ENCODE assay signal across 8 mouse cellular contexts in genomic region chr2:152925189-152925872, GRCm38 (mm10). TPM values are rescaled to one million over a fixed set of nuclear protein-coding genes. Genes with fewer than 3 reads are reported as not detected.
DNase-seq lines count a peak whose midpoint lies in the region; ATAC-seq and TF ChIP-seq lines count a peak whose summit lies in the region.

No protein-coding gene starts in this region.

- no peak for TF ChIP-seq CTCF in thymus, adult 2 months (IDR thresholded peaks at IDR 0.05; ENCODE audit: borderline replicate concordance, control insufficient read depth, extremely low read depth, insufficient read depth, low read length, poor library complexity)

- H3K27ac ChIP-seq in heart, embryonic 12.5 days (ENCODE audit: poor library complexity, severe bottlenecking) = peak overlapping the region; percentile 63; the same call in 1 of the 2 replicates
- H3K27ac ChIP-seq in forebrain, embryonic 14.5 days (ENCODE audit: low read depth, low read length) = no peak overlapping the region
- no peak overlapping the region for H3K27ac ChIP-seq in thymus, adult 2 months (ENCODE audit: control insufficient read depth, insufficient read depth, low read length)

- H3K9me3 ChIP-seq in heart, embryonic 12.5 days (replicated peaks) = no peaks in the 10 kb centered on the region
- no peaks in the 10 kb centered on the region for H3K9me3 ChIP-seq in megakaryocyte, embryonic 14.5 days
- no peaks in the 10 kb centered on the region for H3K9me3 ChIP-seq in forebrain, embryonic 14.5 days (replicated peaks; ENCODE audit: control insufficient read depth, low read length)

- no peak overlapping the region for H3K4me3 ChIP-seq in heart, embryonic 12.5 days
- H3K4me3 ChIP-seq in megakaryocyte, embryonic 14.5 days (replicated peaks) = peak overlapping the region; percentile 64
- no peak overlapping the region for H3K4me3 ChIP-seq in forebrain, embryonic 14.5 days (ENCODE audit: low read depth, low read length)
- no peak overlapping the region for H3K4me3 ChIP-seq in thymus, adult 2 months (ENCODE audit: control insufficient read depth, insufficient read depth, low read length)

- H3K4me2 ChIP-seq in heart, embryonic 12.5 days = no peak overlapping the region
- H3K4me2 ChIP-seq in forebrain, embryonic 14.5 days (ENCODE audit: low read length) = no peak overlapping the region

- no peak for TF ChIP-seq POLR2A in thymus, adult 2 months (IDR thresholded peaks at IDR 0.05; ENCODE audit: control insufficient read depth, extremely low read depth, insufficient read depth, low read length, poor library complexity)

- H3K9ac ChIP-seq in heart, embryonic 12.5 days = 0 out of 2 replicates have a peak overlapping the region, but pooled peaks have one; percentile 3
- H3K9ac ChIP-seq in forebrain, embryonic 14.5 days (ENCODE audit: low read length) = no peak overlapping the region

- DNase-seq in MN1 (ENCODE audit: low spot score) = peak; percentile 59
- peak; percentile 86 for DNase-seq in embryo, embryonic 10.5 days (ENCODE audit: low spot score)
- DNase-seq in kidney, postnatal 25 days = peak; percentile 69 to 85
- no peak for DNase-seq in forebrain, embryonic 14.5 days (ENCODE audit: low spot score)
- no peak for DNase-seq in thymus, adult 2 months

- peaks cover 6% of the 10 kb centered on the region; the same call in 1 of the 2 replicates for H3K27me3 ChIP-seq in heart, embryonic 12.5 days (replicated peaks)
- H3K27me3 ChIP-seq in megakaryocyte, embryonic 14.5 days (replicated peaks) = peaks cover 19% of the 10 kb centered on the region
- H3K27me3 ChIP-seq in forebrain, embryonic 14.5 days (replicated peaks; ENCODE audit: control insufficient read depth, insufficient read depth, low read length) = no peaks in the 10 kb centered on the region
- no peaks in the 10 kb centered on the region for H3K27me3 ChIP-seq in thymus, adult 2 months (ENCODE audit: control insufficient read depth, insufficient read depth, low read length)

- peaks cover 54% of the 10 kb centered on the region for H3K4me1 ChIP-seq in heart, embryonic 12.5 days (replicated peaks)
- H3K4me1 ChIP-seq in megakaryocyte, embryonic 14.5 days = peaks cover 86% of the 10 kb centered on the region
- H3K4me1 ChIP-seq in forebrain, embryonic 14.5 days (ENCODE audit: control insufficient read depth, insufficient read depth, low read length) = no peaks in the 10 kb centered on the region
- H3K4me1 ChIP-seq in thymus, adult 2 months (replicated peaks; ENCODE audit: control insufficient read depth, insufficient read depth, low read length) = no peaks in the 10 kb centered on the region

- H3K36me3 ChIP-seq in heart, embryonic 12.5 days = no peaks in the 10 kb centered on the region
- H3K36me3 ChIP-seq in megakaryocyte, embryonic 14.5 days (replicated peaks; ENCODE audit: low read length) = no peaks in the 10 kb centered on the region
- no peaks in the 10 kb centered on the region for H3K36me3 ChIP-seq in forebrain, embryonic 14.5 days (ENCODE audit: control insufficient read depth, insufficient read depth, low read length)
- no peaks in the 10 kb centered on the region for H3K36me3 ChIP-seq in thymus, adult 2 months (ENCODE audit: control insufficient read depth, insufficient read depth, low read length)

- 44% methylated on average over 11 of the region's 11 CpGs for WGBS in heart, embryonic 12.5 days
- 74% methylated on average over 11 of the region's 11 CpGs for WGBS in forebrain, embryonic 14.5 days
- 76% methylated on average over 11 of the region's 11 CpGs for WGBS in thymus, adult 2 months

- ATAC-seq in heart, embryonic 12.5 days (ENCODE audit: insufficient number of reproducible peaks, low FRiP score) = peak; percentile 79
- no peak for ATAC-seq in megakaryocyte-erythroid progenitor cell, adult 5-6 weeks (replicated peaks; ENCODE audit: low FRiP score, low TSS enrichment, poor library complexity, severe bottlenecking)
- no peak for ATAC-seq in forebrain, embryonic 14.5 days

RNA-seq across cellular contexts. Expression of gene Foxs1, which starts 7.7 kb away (rescaled TPM):
- 0.86 and 1.1 TPM in 2 replicates for polyA plus RNA-seq in heart, embryonic 12.5 days (2016; fragmentation: Nextera tagmentation; extraction: Ambion mirVana)
- polyA plus RNA-seq in megakaryocyte, embryonic 14.5 days (2012; ENCODE audit: insufficient read depth, low replicate concordance) = 3.2 and 4.6 TPM in 2 replicates
- total RNA-seq in megakaryocyte-erythroid progenitor cell, adult 5-6 weeks (2014; fragmentation: Nextera tagmentation) = not detected in 2 replicates
- total RNA-seq in megakaryocyte-erythroid progenitor cell, adult 5-6 weeks (2017) = not detected in 2 replicates
- 4.0 TPM in 2 replicates for polyA plus RNA-seq in forebrain, embryonic 14.5 days (2014; fragmentation: Nextera tagmentation; extraction: Ambion mirVana)
- 7.7 and 8.6 TPM in 2 replicates for polyA plus RNA-seq in thymus, adult 2 months (2012; rRNA removed)

RNA-seq across cellular contexts. Expression of gene Mylk2, which starts 14.2 kb away (rescaled TPM):
- polyA plus RNA-seq in heart, embryonic 12.5 days (2016; fragmentation: Nextera tagmentation; extraction: Ambion mirVana) = 0.05 and 0.12 TPM in 2 replicates
- 0.15 TPM in 1 of 2 replicates, not detected in the other for polyA plus RNA-seq in megakaryocyte, embryonic 14.5 days (2012; ENCODE audit: insufficient read depth, low replicate concordance)
- total RNA-seq in megakaryocyte-erythroid progenitor cell, adult 5-6 weeks (2014; fragmentation: Nextera tagmentation) = not detected in 2 replicates
- total RNA-seq in megakaryocyte-erythroid progenitor cell, adult 5-6 weeks (2017) = not detected in 2 replicates
- not detected in 2 replicates for polyA plus RNA-seq in forebrain, embryonic 14.5 days (2014; fragmentation: Nextera tagmentation; extraction: Ambion mirVana)
- 0.20 and 0.34 TPM in 2 replicates for polyA plus RNA-seq in thymus, adult 2 months (2012; rRNA removed)

RNA-seq across cellular contexts. Expression of gene Dusp15, which starts 26.2 kb away (rescaled TPM):
- 0.10 TPM in 1 of 2 replicates, not detected in the other for polyA plus RNA-seq in heart, embryonic 12.5 days (2016; fragmentation: Nextera tagmentation; extraction: Ambion mirVana)
- 1.0 TPM in 1 of 2 replicates, not detected in the other for polyA plus RNA-seq in megakaryocyte, embryonic 14.5 days (2012; ENCODE audit: insufficient read depth, low replicate concordance)
- not detected in 2 replicates for total RNA-seq in megakaryocyte-erythroid progenitor cell, adult 5-6 weeks (2014; fragmentation: Nextera tagmentation)
- not detected in 2 replicates for total RNA-seq in megakaryocyte-erythroid progenitor cell, adult 5-6 weeks (2017)
- polyA plus RNA-seq in forebrain, embryonic 14.5 days (2014; fragmentation: Nextera tagmentation; extraction: Ambion mirVana) = 6.4 and 6.6 TPM in 2 replicates
- polyA plus RNA-seq in thymus, adult 2 months (2012; rRNA removed) = 3.8 and 5.7 TPM in 2 replicates

RNA-seq across cellular contexts. Expression of gene Ttll9, which starts 37.0 kb away (rescaled TPM):
- polyA plus RNA-seq in heart, embryonic 12.5 days (2016; fragmentation: Nextera tagmentation; extraction: Ambion mirVana) = 0.24 and 0.38 TPM in 2 replicates
- 0.22 TPM in 1 of 2 replicates, not detected in the other for polyA plus RNA-seq in megakaryocyte, embryonic 14.5 days (2012; ENCODE audit: insufficient read depth, low replicate concordance)
- not detected in 2 replicates for total RNA-seq in megakaryocyte-erythroid progenitor cell, adult 5-6 weeks (2014; fragmentation: Nextera tagmentation)
- not detected in 2 replicates for total RNA-seq in megakaryocyte-erythroid progenitor cell, adult 5-6 weeks (2017)
- polyA plus RNA-seq in forebrain, embryonic 14.5 days (2014; fragmentation: Nextera tagmentation; extraction: Ambion mirVana) = 2.5 and 4.3 TPM in 2 replicates
- 2.0 and 2.1 TPM in 2 replicates for polyA plus RNA-seq in thymus, adult 2 months (2012; rRNA removed)

Comparison
In these comparisons a context has a peak if more than half of its experiments do, and no peak if none do; other contexts are left out.
1. DNase-seq: peak in MN1 (single experiment), embryo, embryonic 10.5 days (single experiment) and kidney, postnatal 25 days (2 of 2); none in forebrain, embryonic 14.5 days (single experiment) and thymus, adult 2 months (single experiment).